Mouse (Mus musculus) bone marrow, adult 2 months (tissue): Measurements from ENCODE around the gene Ddn.

Experiments used
- CTCF ChIP-seq: fragments of 200-500 bp; IDR thresholded peaks from 2 replicates; pipeline ENCODE4 v1.5.1; 2011; ENCODE audit warnings: low read length, control low read depth; ENCODE audit not compliant: control insufficient read depth, insufficient read depth
- POLR2A ChIP-seq: fragments of 200-500 bp; IDR thresholded peaks from 2 replicates; pipeline ENCODE4 v1.6.1; 2011; ENCODE audit warnings: low read depth, mild to moderate bottlenecking, control low read depth, low read length, borderline replicate concordance; ENCODE audit not compliant: control insufficient read depth

- no peak for TF ChIP-seq CTCF
- no peak for TF ChIP-seq POLR2A
Measured at GRCm38 (mm10) chr15:98791771-98792170, 17.5 kb downstream of the Ddn start.
